Mouse (Mus musculus) thymus, adult 18-20 months (tissue): ENCODE results near the gene E030018B13Rik.

Experiments used
- DNase-seq, 2 experiments: peaks; one replicate each; pipeline ENCODE4 v3.0.0; 2022; ENCODE audit warnings: mixed read lengths in 2 of 2

Gene E030018B13Rik

GRCm38 (mm10) chr7:63916268-63916907, at the start of gene E030018B13Rik:
E030018B13Rik (plus strand) TSS chr7:63916857.
- no peak for DNase-seq

DNA sequence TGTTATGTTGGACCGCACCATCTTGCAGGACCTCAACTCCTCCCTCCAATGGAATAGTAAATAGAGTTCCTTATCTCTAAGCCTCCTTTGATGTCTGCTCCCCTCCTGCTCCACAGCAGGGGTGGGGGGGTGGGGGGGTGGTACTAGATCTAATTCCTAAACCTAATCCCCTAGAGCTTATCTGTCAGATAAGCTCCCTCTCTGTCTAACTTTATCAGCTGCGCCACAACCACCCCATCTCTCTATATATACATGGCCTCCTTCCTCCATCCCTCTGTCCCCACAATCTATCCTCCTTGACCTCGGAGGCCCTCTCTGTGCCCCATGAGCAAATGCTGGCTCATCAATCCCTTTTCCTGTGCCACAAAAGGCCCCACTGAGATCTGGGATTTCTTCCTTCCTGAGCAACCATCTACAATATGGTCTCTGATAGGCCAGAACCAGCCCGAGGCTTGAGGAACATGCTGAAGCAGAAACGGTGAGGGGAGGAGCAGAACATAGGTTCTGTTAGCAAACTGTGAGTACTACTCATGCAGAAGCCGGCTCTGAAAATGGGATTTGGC, 48.2 kb upstream of the E030018B13Rik start:
- DNase-seq, result no peak

- DNase-seq, result no peak
These were observed 45.0 kb upstream of the E030018B13Rik start for GRCm38 (mm10) chr7:63871698-63872097.

DNA sequence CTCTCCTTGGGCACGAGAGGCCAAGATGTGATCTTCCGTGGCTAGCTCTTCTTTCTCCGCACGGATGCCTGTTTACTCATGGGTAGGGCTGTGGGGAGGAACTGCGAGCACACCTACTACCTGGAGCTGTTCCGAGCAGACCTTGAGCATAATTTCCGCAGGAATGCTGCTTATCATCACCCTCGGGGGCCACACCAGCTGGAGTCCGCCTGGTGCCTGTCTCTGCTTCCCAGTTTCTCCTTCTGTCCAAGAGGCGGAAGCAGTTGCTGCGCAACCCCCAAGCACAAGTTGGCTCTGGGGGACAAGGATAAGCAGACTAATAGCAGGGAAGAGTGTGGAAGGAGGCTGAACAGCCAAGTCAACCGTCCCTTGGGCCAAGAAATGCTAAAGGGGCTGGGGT, 42.8 kb upstream of the E030018B13Rik start:
- DNase-seq, result no peak

DNA sequence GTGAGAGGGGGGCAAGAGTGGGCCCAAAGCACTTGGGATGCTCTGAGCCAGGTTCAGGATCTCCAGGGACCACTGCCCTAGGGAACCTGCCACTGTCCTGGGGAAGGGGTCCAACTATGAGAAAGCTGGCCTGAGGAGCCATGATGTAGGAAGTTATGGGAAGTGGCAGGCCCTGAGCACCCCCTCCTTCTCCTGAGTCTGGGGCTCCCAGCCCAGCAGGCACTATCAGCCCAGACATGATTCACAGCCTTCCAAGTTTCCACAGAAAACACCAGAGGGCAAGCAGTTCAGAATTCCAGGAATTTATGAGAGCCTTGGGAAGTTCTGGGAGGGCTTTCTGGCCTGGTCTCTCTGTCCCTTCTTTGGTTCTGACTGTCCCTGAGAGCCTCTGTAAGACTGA, 41.0 kb upstream of the E030018B13Rik start:
- DNase-seq, result no peak

- no peak for DNase-seq
These were observed 40.0 kb upstream of the E030018B13Rik start for GRCm38 (mm10) chr7:63876640-63877039.

DNA sequence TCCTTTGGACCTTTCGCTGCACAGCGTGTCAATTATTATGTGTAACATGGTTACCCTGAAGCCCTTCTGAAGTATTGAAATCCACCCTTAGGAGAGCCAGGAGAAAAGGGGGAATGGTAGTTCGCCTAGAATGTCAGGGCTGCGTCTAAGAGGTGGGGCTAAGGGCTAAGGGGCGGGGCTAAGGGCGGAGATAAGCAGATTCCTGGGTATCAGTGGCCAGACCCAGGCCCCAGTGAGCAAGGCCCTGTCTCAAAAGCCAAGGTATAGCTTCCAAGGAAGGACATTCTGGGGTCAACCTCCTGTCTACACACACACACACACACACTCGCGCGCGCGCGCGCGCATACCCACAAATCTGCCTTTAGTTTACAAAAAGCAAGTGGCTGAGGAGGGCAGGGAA, 39.0 kb upstream of the E030018B13Rik start:
- DNase-seq, result no peak

DNA sequence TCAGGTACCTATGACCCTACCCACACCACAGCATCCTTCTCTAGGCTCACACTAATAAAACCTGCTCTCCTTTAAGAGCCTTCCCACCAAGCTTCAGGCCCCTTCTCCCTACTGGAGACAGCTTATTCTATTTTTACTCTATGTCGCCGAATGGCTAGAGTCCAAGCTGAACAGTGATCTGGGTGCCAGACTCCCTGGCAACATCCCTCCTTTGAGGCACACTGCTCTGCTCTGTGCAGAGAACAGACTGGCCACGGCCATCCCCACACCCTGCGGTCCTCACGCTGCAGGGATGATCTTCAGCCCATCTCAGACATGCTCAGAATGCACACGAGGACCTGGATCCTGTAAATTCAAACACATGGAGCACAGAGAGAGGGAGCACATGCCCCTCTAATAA, 37.1 kb upstream of the E030018B13Rik start:
- no peak for DNase-seq

- DNase-seq, result no peak
These were observed 33.9 kb upstream of the E030018B13Rik start for GRCm38 (mm10) chr7:63882739-63883138.

DNA sequence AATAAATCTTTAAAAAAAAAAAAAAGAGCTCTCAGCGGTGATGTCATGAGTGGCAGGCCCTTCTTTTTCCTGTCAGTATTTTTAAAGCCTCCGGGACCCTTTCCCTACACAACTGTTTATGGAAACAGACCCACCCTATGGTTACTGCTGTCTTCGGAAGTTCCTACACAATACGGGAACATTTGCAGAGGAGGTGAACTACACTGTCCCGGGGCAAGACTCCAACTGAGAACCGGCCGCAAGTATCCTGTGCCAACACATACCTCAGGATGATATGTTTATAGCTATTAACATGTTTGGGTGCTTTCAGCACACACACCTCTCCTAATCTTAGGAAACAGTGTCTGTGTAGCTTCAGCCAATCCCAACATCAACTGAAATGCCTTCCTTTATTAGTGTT, 31.6 kb upstream of the E030018B13Rik start:
- no peak for DNase-seq

DNA sequence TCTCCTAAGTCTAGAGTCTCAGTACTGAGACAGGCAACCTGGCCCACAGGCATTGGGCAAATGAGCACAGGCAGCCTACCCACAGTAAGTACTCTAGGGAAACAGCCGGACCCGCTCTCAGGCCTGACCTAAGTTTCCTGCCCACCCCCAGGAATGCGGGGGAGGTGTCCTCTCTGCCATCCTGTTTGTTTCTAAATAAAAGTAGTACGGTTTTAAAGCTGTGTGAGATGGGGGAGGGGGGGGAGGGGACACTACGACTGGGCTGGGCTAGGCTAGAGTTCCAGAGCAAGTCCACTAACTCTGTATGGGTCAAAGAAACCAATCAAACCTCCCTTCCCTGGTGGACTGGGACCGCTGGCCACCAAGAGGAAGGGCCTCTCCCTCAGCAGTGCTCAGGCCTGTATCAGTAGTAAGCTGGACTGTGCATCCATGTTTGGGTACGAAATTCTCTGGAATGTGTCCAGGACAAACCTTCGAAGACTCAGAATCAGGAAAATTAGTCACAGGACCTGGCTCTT, 29.6 kb upstream of the E030018B13Rik start:
- DNase-seq, result no peak

DNA sequence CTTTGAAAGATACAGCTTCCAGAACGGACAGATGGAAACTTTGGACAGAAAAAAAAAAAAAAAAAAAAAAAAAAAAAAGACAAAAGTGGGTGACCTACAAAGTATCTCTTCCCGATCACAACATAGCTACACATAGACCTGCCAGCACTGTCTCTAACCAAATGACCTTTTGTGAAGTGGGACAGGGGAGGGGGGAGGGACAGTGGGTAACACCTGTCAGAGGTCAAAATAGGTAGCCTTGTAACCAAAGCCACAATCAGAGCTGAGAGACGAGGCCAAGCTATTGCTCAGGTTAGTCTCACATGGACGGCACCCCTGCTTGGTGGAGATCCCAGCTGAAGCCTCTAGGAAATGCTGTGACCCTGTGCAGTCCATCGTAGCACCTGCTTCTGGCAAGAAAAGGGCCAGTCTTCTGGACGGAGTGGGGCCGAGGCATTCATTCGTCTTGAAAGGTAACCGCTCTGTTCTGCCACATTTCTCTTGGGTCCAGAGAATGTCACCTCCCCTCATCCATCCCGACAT, 29.0 kb upstream of the E030018B13Rik start:
- no peak for DNase-seq

GRCm38 (mm10) chr7:63888674-63889073, 28.0 kb upstream of the E030018B13Rik start:
- no peak for DNase-seq

DNA sequence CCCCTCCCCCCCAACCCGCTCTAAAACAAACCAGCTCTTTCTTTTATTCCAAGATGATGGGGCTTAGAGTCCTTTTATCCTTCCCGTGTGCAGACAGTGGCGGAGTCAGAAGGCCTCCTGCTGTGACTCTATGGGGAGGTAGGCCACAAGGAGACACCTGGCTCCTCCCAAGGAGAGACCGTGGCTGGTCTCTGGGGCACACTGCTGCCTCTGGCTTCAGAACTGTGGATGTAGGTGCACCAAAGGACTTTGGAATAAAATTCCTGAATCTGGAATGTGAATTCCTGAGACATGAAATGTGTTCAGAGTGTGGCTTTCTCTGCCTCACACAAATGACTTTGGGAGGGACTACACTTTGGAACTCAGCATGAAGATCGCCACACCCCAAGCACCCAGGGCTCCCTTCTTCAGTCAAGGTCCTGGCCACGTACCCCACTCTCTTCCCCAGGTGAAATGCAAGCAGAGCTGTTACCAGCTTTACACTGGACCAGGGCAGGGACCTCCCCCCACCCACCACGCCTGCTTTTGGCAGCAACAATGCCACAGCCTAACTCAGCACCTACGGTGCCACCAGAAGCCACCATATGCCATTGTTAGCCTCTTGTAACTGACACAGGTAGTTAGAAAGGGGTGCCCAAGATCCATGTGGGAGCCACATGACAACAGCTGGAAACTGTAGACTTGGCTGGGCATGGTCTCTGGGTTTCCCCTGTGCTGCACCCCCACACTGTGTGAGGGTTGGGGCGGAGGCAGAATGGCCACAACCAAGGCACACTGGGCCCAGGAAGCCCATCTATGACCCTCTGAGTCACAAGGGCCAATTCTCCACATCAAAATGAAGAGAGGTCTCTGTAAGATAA, 27.3 kb upstream of the E030018B13Rik start:
- no peak for DNase-seq

- DNase-seq, result no peak
These were observed 25.1 kb upstream of the E030018B13Rik start for GRCm38 (mm10) chr7:63891488-63892075.

DNA sequence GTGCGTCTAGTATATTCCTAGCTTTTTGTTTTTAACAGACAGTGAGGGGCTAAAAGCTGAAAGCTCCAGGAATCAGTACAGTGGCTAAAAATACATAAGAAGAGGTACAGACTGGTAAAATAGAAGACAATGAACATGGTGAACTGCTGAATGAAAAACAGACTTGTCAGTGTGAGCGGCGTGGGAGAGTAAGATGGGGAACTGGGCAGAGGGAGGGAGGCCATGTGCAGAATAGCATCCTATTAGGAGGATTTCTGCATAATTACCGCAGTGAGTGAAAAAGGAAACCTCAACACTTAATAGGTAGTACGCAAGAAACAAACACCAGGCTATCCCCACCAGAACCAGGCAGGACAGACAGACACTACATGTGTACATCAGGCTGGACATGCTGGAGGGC, 23.5 kb upstream of the E030018B13Rik start:
- DNase-seq, result no peak

DNA sequence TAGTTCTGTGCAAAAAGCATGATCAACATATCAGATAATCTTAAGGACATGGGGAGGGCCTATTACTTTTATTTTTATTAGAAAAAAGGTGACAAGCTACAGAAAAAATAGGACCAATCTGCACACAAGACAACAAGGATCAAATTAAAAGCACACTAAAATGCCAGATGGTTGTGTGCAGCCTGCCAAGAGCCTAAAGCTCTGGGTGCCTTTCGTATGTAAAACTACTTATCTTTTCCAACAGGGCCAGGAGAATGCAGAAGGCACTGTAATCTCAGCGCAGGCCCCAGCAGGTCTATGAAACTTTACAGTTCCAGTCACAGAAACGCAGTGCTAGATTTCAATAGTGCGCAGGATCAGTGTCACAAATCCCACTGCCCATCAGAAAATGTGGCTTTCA, 22.9 kb upstream of the E030018B13Rik start:
- DNase-seq, result no peak

DNA sequence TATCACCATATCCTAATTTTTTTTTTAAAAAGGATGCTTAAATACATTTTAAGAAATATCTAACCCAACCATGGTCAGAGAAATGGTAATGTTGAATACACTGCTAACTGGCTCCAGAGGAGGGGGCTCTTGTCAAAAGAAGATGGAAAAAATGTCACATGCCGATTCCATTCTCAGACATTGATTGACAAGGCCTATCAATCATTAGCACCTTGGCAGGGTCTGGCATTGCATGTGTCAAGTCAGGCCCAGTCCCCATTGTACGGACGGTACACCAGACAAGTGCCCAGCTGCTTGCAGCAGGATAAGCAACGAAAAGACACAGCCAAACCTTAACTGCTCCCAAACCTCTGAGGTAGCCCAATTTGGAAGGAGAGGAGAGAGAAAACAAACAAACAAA, 22.0 kb upstream of the E030018B13Rik start:
- DNase-seq, result no peak

DNA sequence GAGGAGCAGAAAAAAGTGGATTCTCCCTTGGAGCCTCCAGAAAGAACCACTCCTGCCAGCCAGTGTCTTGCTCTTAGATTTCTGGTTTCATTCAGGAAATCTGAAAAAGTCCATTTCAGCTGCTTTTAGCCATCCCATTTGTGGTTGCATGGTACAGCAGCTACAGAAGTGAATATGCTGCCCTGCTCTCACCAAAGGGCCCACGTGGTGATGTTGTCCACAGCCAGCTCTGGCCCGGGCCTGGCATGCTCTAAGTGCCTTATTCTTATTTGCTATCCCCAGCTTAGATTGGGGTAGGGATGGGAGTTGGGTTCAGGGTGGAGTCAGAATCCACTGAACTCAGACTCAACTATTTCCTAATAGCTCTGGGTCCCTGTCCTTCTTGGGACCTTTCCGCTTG, 21.4 kb upstream of the E030018B13Rik start:
- DNase-seq, result no peak

DNA sequence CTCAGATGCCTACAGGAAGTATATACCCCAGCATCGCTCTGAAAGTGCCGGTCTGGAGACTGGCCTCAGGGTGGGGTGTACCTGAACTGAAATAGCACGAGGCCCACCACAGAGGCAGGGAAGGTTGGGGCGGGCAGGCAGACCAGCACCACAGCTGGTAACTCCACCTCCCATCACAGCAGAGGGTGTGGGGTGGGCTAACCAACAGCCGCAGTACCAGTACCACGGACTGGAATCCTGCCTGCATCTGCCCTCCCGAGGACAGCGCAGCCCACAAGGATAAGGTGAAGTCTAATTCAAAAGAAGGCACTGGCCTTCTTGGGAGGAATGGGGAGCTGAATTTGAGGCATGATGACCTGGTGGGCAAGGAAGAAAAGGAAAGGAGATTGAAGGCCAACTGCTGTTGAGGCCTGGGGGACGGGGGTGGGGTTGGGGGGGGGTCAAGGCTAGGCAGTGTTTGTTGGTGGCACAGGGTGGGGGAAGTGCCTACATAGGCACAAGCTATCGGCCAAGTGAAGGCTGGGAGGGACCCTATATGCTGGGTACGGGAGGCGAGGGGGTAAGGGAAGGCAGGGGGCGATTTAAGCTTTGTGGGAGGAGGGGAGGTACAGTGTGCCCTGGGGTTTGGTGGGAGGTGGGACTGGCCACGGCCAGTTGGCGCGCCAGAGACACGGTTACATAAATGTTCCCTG, 20.2 kb upstream of the E030018B13Rik start:
- peak in 1 of 2 experiments; percentile 57 for DNase-seq

- DNase-seq, result peak; percentile 77 to 83
These were observed 19.6 kb upstream of the E030018B13Rik start for GRCm38 (mm10) chr7:63896968-63897468.

DNA sequence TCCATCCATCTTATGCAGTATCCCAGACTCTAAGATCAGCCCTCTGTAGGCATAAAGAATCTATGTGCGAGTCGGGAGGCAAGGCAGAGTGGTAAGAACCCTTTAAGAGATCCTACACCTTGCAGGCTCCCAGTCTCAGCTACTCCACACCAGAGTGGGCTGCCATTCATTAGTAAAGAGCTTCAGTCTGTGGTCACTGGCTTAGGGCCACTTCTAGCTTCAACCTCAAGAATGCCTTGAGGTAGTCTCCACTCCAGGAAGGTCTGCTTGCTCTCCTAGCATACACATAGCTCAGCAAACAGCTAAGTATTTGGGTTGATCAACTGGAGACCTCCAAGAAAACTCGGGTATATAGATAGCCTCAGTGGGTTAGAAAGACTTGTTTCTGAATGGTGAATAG, 19.0 kb upstream of the E030018B13Rik start:
- DNase-seq, result no peak
